Comparison of ENCODE assay signal across 9 mouse cellular contexts in genomic region chr7:143059202-143059870, GRCm38 (mm10). TPM values are rescaled to one million over a fixed set of nuclear protein-coding genes. Genes with fewer than 3 reads are reported as not detected.
DNase-seq lines count a peak whose midpoint lies in the region; ATAC-seq and TF ChIP-seq lines count a peak whose summit lies in the region.
"Had no signal": no experiment of that assay in that cellular context is flagged by ENCODE, and none has a peak within 500 bp of the region (broad histone marks: within the 10 kb centered on the region; RNA-seq: fewer than 3 reads in every experiment).

No protein-coding gene starts in this region.

- no peaks in the 10 kb centered on the region for H3K9me3 ChIP-seq in kidney, postnatal 0 days (replicated peaks; ENCODE audit: low read length)
- H3K9me3 ChIP-seq in embryonic facial prominence, embryonic 15.5 days (replicated peaks), result no peaks in the 10 kb centered on the region
- H3K9me3 ChIP-seq in intestine, embryonic 16.5 days (ENCODE audit: control insufficient read depth, low read length), result no peaks in the 10 kb centered on the region
- H3K9me3 ChIP-seq in neural tube, embryonic 14.5 days (ENCODE audit: control insufficient read depth, low read length), result no peaks in the 10 kb centered on the region

- no peaks in the 10 kb centered on the region for H3K27me3 ChIP-seq in kidney, postnatal 0 days (ENCODE audit: insufficient read depth, low read length)
- no peaks in the 10 kb centered on the region for H3K27me3 ChIP-seq in embryonic facial prominence, embryonic 15.5 days
- H3K27me3 ChIP-seq in intestine, embryonic 16.5 days (replicated peaks; ENCODE audit: control insufficient read depth, insufficient read depth, low read length), result 0 out of 2 replicates have a peak, but pooled peaks cover 4% of the 10 kb centered on the region
- no peaks in the 10 kb centered on the region for H3K27me3 ChIP-seq in neural tube, embryonic 14.5 days (ENCODE audit: control insufficient read depth, insufficient read depth, low read length)
- H3K27me3 ChIP-seq: Patski had no signal

- H3K4me2 ChIP-seq in kidney, postnatal 0 days (ENCODE audit: low read length), result no peak overlapping the region
- H3K4me2 ChIP-seq in embryonic facial prominence, embryonic 15.5 days (replicated peaks), result no peak overlapping the region
- H3K4me2 ChIP-seq in intestine, embryonic 16.5 days (ENCODE audit: low read depth, low read length), result no peak overlapping the region
- no peak overlapping the region for H3K4me2 ChIP-seq in neural tube, embryonic 14.5 days (ENCODE audit: low read depth, low read length)

- WGBS in kidney, postnatal 0 days, result 60% methylated on average over 5 of the region's 5 CpGs
- 53% methylated on average over 5 of the region's 5 CpGs for WGBS in embryonic facial prominence, embryonic 15.5 days
- 64% methylated on average over 5 of the region's 5 CpGs for WGBS in intestine, embryonic 16.5 days
- 82% methylated on average over 5 of the region's 5 CpGs for WGBS in neural tube, embryonic 14.5 days

- no peak for ATAC-seq in kidney, postnatal 0 days (replicated peaks; ENCODE audit: low FRiP score, low read depth)
- ATAC-seq in embryonic facial prominence, embryonic 15.5 days (ENCODE audit: insufficient number of reproducible peaks, low FRiP score, low TSS enrichment, low read depth), result no peak
- ATAC-seq in intestine, embryonic 16.5 days, result no peak
- no peak for ATAC-seq in neural tube, embryonic 14.5 days (ENCODE audit: low read depth)
- no peak for ATAC-seq in erythroblast, adult 5-6 weeks (replicated peaks; ENCODE audit: low FRiP score, poor library complexity, severe bottlenecking)
- ATAC-seq: Patski had no signal

- H3K9ac ChIP-seq in kidney, postnatal 0 days (ENCODE audit: low read depth, low read length), result no peak overlapping the region
- H3K9ac ChIP-seq in embryonic facial prominence, embryonic 15.5 days, result no peak overlapping the region
- H3K9ac ChIP-seq in intestine, embryonic 16.5 days (ENCODE audit: low read depth, low read length), result 0 out of 2 replicates have a peak overlapping the region, but pooled peaks have one; percentile 15
- no peak overlapping the region for H3K9ac ChIP-seq in neural tube, embryonic 14.5 days (replicated peaks; ENCODE audit: low read depth, low read length)

- H3K4me1 ChIP-seq in kidney, postnatal 0 days (replicated peaks; ENCODE audit: insufficient read depth, low read length), result peaks cover 34% of the 10 kb centered on the region
- peaks cover 59% of the 10 kb centered on the region for H3K4me1 ChIP-seq in embryonic facial prominence, embryonic 15.5 days
- peaks cover 51% of the 10 kb centered on the region for H3K4me1 ChIP-seq in intestine, embryonic 16.5 days (ENCODE audit: control insufficient read depth, insufficient read depth, low read length)
- peaks cover 28% of the 10 kb centered on the region for H3K4me1 ChIP-seq in neural tube, embryonic 14.5 days (ENCODE audit: control insufficient read depth, insufficient read depth, low read length)

- peaks cover 22% of the 10 kb centered on the region for H3K36me3 ChIP-seq in kidney, postnatal 0 days (ENCODE audit: insufficient read depth, low read length)
- peaks cover 33% of the 10 kb centered on the region for H3K36me3 ChIP-seq in embryonic facial prominence, embryonic 15.5 days
- no peaks in the 10 kb centered on the region for H3K36me3 ChIP-seq in intestine, embryonic 16.5 days (ENCODE audit: control insufficient read depth, insufficient read depth, low read length)
- peaks cover 13% of the 10 kb centered on the region for H3K36me3 ChIP-seq in neural tube, embryonic 14.5 days (ENCODE audit: control insufficient read depth, insufficient read depth, low read length)

- no peak for TF ChIP-seq CTCF in kidney, postnatal 0 days (IDR thresholded peaks at IDR 0.05; ENCODE audit: low read depth)

- DNase-seq in kidney, postnatal 0 days (ENCODE audit: low spot score), result no peak
- DNase-seq in kidney, adult 11 months, result no peak
- DNase-seq in brain, adult 2 months (ENCODE audit: low read depth, low spot score), result peak; percentile 80
- no peak for DNase-seq in T-cell, adult 2 months (ENCODE audit: low spot score)

- no peak overlapping the region for H3K4me3 ChIP-seq in kidney, postnatal 0 days (replicated peaks; ENCODE audit: low read depth, low read length)
- no peak overlapping the region for H3K4me3 ChIP-seq in embryonic facial prominence, embryonic 15.5 days (replicated peaks)
- no peak overlapping the region for H3K4me3 ChIP-seq in intestine, embryonic 16.5 days (ENCODE audit: low read length)
- H3K4me3 ChIP-seq in neural tube, embryonic 14.5 days (ENCODE audit: low read depth, low read length), result no peak overlapping the region

- peak overlapping the region; percentile 77 for H3K27ac ChIP-seq in kidney, postnatal 0 days
- H3K27ac ChIP-seq in embryonic facial prominence, embryonic 15.5 days (replicated peaks), result peak overlapping the region; percentile 70
- H3K27ac ChIP-seq in intestine, embryonic 16.5 days (ENCODE audit: low read length), result peak overlapping the region; percentile 49
- H3K27ac ChIP-seq in neural tube, embryonic 14.5 days (ENCODE audit: low read depth, low read length), result 0 out of 2 replicates have a peak overlapping the region, but pooled peaks have one; percentile 39

RNA-seq across cellular contexts. Expression of gene Cd81, which starts 6.8 kb away (rescaled TPM):
- 621 and 647 TPM in 2 replicates for polyA plus RNA-seq in kidney, postnatal 0 days (2015; fragmentation: Nextera tagmentation; extraction: Ambion mirVana)
- 576 and 606 TPM in 2 replicates for polyA plus RNA-seq in embryonic facial prominence, embryonic 15.5 days (2015; fragmentation: Nextera tagmentation; extraction: Ambion mirVana)
- 391 and 421 TPM in 2 replicates for polyA plus RNA-seq in intestine, embryonic 16.5 days (2015; fragmentation: Nextera tagmentation; extraction: Ambion mirVana)
- 456 and 461 TPM in 2 replicates for polyA plus RNA-seq in neural tube, embryonic 14.5 days (2014; fragmentation: Nextera tagmentation; extraction: Ambion mirVana)
- total RNA-seq in erythroblast, adult 5-6 weeks (2015; ENCODE audit: low replicate concordance), result 59.4 and 65.9 TPM in 2 replicates
- 40.8 and 80.4 TPM in 2 replicates for total RNA-seq in erythroblast, adult 5-6 weeks (2017; ENCODE audit: low replicate concordance)

RNA-seq across cellular contexts. Expression of gene Tssc4, which starts 9.7 kb away (rescaled TPM):
- polyA plus RNA-seq in kidney, postnatal 0 days (2015; fragmentation: Nextera tagmentation; extraction: Ambion mirVana), result 69.1 and 72.3 TPM in 2 replicates
- 104 TPM in 2 replicates for polyA plus RNA-seq in embryonic facial prominence, embryonic 15.5 days (2015; fragmentation: Nextera tagmentation; extraction: Ambion mirVana)
- 67.9 and 74.7 TPM in 2 replicates for polyA plus RNA-seq in intestine, embryonic 16.5 days (2015; fragmentation: Nextera tagmentation; extraction: Ambion mirVana)
- 51.5 and 71.8 TPM in 2 replicates for polyA plus RNA-seq in neural tube, embryonic 14.5 days (2014; fragmentation: Nextera tagmentation; extraction: Ambion mirVana)
- total RNA-seq in erythroblast, adult 5-6 weeks (2015; ENCODE audit: low replicate concordance), result 1.3 and 11.1 TPM in 2 replicates
- total RNA-seq in erythroblast, adult 5-6 weeks (2017; ENCODE audit: low replicate concordance), result 5.3 and 16.4 TPM in 2 replicates

RNA-seq across cellular contexts. Expression of gene Trpm5, which starts 35.1 kb away (rescaled TPM):
- 3.4 and 3.9 TPM in 2 replicates for polyA plus RNA-seq in kidney, postnatal 0 days (2015; fragmentation: Nextera tagmentation; extraction: Ambion mirVana)
- polyA plus RNA-seq in embryonic facial prominence, embryonic 15.5 days (2015; fragmentation: Nextera tagmentation; extraction: Ambion mirVana), result 12.0 and 12.5 TPM in 2 replicates
- 7.9 and 8.0 TPM in 2 replicates for polyA plus RNA-seq in intestine, embryonic 16.5 days (2015; fragmentation: Nextera tagmentation; extraction: Ambion mirVana)
- polyA plus RNA-seq in neural tube, embryonic 14.5 days (2014; fragmentation: Nextera tagmentation; extraction: Ambion mirVana), result 1.6 and 2.1 TPM in 2 replicates
- total RNA-seq in erythroblast, adult 5-6 weeks (2015; ENCODE audit: low replicate concordance), result not detected in 2 replicates
- not detected in 2 replicates for total RNA-seq in erythroblast, adult 5-6 weeks (2017; ENCODE audit: low replicate concordance)

RNA-seq across cellular contexts. Expression of gene Kcnq1, which starts 46.8 kb away (rescaled TPM):
- polyA plus RNA-seq in kidney, postnatal 0 days (2015; fragmentation: Nextera tagmentation; extraction: Ambion mirVana), result 12.6 and 13.4 TPM in 2 replicates
- polyA plus RNA-seq in embryonic facial prominence, embryonic 15.5 days (2015; fragmentation: Nextera tagmentation; extraction: Ambion mirVana), result 1.2 and 1.4 TPM in 2 replicates
- 9.7 and 10.8 TPM in 2 replicates for polyA plus RNA-seq in intestine, embryonic 16.5 days (2015; fragmentation: Nextera tagmentation; extraction: Ambion mirVana)
- 1.8 and 2.4 TPM in 2 replicates for polyA plus RNA-seq in neural tube, embryonic 14.5 days (2014; fragmentation: Nextera tagmentation; extraction: Ambion mirVana)
- not detected in 2 replicates for total RNA-seq in erythroblast, adult 5-6 weeks (2015; ENCODE audit: low replicate concordance)
- not detected in 2 replicates for total RNA-seq in erythroblast, adult 5-6 weeks (2017; ENCODE audit: low replicate concordance)

RNA-seq across cellular contexts. Expression of gene Tspan32, which starts 54.5 kb away (rescaled TPM):
- 1.0 and 1.1 TPM in 2 replicates for polyA plus RNA-seq in kidney, postnatal 0 days (2015; fragmentation: Nextera tagmentation; extraction: Ambion mirVana)
- 4.5 and 4.9 TPM in 2 replicates for polyA plus RNA-seq in embryonic facial prominence, embryonic 15.5 days (2015; fragmentation: Nextera tagmentation; extraction: Ambion mirVana)
- 2.4 and 3.1 TPM in 2 replicates for polyA plus RNA-seq in intestine, embryonic 16.5 days (2015; fragmentation: Nextera tagmentation; extraction: Ambion mirVana)
- 0.62 and 0.85 TPM in 2 replicates for polyA plus RNA-seq in neural tube, embryonic 14.5 days (2014; fragmentation: Nextera tagmentation; extraction: Ambion mirVana)
- 77.4 and 78.8 TPM in 2 replicates for total RNA-seq in erythroblast, adult 5-6 weeks (2015; ENCODE audit: low replicate concordance)
- 55.2 and 79.5 TPM in 2 replicates for total RNA-seq in erythroblast, adult 5-6 weeks (2017; ENCODE audit: low replicate concordance)
